Mouse (Mus musculus): ENCODE data around the gene Nme7. TPM values are rescaled to one million over a fixed set of nuclear protein-coding genes. Genes with fewer than 3 reads are reported as not detected.
A peak's percentile ranks its signal among the peaks of the same experiment; 100 is the strongest.

The Nme7 gene
- total RNA-seq, 1 experiment from 2014 or later: 37.0 TPM

DNA sequence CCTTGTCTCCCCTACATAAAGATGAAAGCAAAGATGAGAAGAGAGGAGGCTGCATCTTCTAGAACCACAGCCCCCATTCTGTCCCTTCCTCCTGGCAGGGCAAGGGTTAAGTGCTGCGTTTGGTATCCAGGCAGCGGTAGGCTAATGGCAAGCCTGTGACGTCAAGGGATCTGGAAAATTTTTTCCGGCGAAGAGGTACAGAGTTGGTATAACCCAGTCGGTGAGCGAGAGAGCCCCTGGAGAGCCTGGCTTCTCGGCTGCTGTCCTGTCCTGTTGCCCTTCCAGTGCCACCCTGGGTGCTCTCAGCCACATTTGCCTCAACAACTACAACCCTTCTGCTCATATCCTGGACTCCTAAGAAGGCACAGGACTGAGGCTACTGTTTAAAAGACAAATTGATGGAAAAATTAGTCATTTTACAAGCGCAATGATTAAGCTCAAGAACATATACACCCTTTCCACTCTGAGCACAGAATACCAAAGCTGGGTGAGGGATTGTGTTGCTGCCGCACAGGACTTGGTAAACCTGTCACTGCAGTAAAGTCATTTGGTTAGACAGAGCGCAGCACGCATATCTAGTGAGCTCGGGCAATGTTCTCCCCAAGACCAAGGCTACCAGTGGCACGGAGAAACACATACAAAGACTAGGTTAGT lies 151.0 kb downstream of the Nme7 start:
- no peak for ATAC-seq (replicated peaks; ENCODE audit: low read depth, poor library complexity, severe bottlenecking)

DNA sequence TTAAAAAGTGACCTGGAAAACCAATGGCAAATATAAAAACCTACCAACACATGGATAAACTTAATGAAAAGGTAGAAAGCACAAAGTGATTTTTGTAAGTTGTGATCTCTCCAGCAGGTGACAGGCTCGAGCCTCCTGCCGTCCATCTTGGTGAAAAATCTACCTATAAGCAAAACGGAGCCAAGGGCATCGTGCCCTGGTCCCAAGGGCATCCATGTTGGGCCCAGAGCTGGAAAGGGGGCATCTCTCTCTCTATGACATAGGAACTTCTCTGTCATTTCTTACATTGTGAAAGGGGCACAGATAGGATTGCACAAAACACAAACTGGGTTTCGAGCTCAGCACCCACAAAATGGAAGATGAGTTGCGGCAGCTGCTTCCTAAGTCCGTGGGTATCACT lies 151.7 kb downstream of the Nme7 start:
- no peak for ATAC-seq (replicated peaks; ENCODE audit: low read depth, poor library complexity, severe bottlenecking)

DNA sequence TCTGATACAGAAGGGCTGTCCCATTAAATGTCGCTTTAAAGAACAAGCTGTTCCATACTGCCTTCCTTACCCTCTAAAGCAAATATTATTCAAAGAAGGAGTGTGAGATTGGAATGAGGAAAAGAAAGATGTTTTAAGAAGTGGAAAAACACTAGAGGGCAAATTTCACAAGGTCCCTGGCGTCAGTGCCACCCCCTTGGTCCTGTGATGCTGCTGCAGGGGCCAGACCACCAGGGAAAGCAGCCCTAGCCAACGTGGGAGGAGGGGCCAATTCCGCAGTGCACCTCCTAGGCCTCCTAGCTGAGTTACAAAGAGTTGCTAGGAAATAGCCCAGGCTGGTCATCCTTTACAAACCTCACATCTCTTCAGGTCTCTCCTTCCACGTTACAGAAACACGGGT lies 152.1 kb downstream of the Nme7 start:
- no peak for ATAC-seq (replicated peaks; ENCODE audit: low read depth, poor library complexity, severe bottlenecking)

DNA sequence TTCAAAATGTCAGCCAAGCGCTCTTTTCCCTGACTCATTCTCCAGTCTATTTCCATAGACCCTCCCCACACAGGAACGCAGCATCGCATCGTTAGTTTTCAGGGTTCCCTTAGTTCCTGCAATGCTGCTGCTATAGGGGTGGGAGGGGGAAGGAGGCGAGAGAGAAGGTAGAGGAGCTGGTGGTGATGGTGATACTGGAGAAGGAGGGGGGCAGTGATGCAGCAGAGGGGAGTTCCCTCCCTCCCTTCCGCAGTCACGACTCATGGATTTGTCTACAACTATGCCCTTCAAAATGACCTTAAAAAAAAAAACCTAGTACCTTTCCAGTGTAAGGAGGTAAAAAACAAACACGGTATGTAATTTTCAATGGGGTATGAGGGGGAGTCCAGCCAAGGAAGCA lies 152.8 kb downstream of the Nme7 start:
- no peak for ATAC-seq (replicated peaks; ENCODE audit: low read depth, poor library complexity, severe bottlenecking)

DNA sequence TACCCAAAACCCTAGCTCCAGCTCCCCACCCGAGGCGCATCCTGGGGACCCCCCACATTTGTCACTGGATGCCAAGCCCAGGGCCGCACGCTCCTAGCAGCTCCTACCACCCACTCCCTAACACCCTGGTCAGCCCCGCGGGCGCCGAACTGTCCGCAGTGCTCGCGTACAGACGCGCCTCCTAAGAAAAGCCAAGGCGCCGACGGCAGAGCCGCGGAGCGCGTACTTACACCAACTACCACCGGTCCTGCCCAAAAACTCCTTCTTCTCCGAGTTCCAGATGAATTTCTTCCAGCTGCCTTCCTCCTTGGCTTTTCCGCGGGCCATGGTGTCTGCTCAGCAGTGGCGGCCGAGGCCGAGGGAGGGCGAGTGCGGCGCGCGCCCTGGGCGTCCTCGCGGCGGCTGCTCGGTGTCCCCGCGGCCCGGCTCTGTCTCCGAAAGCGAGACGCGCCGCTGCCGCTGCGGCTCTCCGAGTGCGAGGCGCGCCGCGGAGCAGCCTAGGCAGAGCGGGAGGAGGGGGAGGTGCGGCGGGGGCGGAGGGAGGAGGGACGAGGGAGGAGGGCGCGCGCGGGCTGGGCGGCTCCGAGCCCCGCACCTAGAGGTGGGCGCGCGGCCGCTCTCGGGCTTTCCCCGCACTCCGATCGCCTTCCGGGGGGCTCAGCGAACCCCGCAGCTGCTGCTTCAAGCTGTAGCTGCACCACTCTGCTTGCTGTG lies 153.8 kb downstream of the Nme7 start:
- no peak for ATAC-seq (replicated peaks; ENCODE audit: low read depth, poor library complexity, severe bottlenecking)

DNA sequence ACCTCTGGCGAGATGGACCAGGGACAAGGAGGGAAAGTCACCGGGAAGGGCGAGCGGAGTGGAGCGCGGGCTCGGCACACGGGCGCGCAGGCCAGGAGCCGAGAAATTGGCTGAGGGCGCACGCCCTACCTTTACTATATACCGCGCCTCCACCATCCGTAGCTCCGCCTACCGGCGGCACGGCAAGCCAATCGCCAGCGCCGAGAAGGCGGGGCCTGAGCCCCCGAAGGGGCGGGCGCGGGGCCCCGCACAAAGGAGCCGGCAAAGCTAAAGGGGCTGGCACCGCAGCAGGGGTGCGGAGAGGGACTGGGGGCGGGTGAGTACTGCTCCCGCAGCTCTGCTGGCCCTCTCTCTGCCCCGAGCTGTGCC lies 154.3 kb downstream of the Nme7 start, which contains the start of gene Atp1b1:
TSS of gene Atp1b1 (minus strand) at position 111 of the 369 bp plus-strand sequence.
- peak; percentile 64 for ATAC-seq (replicated peaks; ENCODE audit: low read depth, poor library complexity, severe bottlenecking)

DNA sequence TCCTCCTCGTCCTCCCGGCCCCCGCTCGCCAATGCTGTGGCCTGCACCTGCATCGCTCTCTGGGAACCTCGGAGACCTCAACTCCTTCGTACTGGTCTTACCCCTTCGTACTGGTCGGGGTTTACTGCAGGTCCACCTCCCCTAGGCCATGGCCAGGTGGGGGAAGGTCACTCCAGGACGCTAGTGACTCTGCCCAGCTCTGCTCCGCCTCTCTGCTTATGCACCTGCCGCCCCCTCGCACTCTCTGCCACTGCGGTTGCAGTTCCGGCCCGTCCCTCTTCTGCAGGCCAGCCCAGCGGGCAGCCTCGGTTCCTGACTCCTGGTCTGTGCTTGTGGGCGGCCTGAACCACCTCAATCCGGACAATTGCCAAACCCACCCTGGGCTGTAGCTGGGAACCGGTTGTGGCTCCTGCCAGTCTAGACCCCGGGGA lies 154.7 kb downstream of the Nme7 start:
- peak; percentile 68 for ATAC-seq (replicated peaks; ENCODE audit: low read depth, poor library complexity, severe bottlenecking)

DNA sequence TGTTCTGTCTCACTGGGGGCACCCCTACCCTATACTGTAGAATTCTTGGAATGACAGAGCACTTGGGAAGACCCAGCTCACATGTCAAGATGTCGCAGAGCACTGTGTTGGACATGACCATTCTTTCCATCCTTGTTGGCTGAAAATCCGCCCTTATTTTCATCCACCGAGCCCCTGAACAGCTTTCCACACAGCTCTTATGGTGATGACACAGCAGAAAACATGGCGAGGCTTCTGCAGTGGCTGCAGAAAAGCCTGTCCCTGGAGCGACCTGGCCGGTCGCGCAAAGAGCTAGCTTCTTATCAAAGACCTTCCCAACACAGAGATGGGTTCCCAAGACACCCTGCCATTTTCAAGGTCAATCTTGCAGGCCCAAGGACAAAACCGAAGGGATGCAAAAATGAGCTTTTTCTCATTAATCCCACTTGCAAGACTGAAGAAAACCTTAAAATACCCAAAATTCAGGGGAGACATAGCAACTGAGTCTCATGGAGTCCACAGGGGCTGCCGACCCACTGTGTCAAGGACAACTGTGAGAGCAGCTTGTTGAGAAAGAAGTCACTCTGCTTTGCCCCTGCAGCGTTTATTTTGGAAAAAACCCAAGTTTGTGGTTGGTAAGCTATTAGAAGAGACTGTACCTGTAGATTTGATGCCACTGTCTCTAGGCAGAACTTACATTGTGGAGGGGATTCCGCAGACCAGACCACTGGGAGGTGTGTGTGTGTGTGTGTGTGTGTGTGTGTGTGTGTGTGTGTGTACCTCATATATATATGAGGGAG lies 155.4 kb downstream of the Nme7 start:
- peak; percentile 34 for ATAC-seq (replicated peaks; ENCODE audit: low read depth, poor library complexity, severe bottlenecking)

DNA sequence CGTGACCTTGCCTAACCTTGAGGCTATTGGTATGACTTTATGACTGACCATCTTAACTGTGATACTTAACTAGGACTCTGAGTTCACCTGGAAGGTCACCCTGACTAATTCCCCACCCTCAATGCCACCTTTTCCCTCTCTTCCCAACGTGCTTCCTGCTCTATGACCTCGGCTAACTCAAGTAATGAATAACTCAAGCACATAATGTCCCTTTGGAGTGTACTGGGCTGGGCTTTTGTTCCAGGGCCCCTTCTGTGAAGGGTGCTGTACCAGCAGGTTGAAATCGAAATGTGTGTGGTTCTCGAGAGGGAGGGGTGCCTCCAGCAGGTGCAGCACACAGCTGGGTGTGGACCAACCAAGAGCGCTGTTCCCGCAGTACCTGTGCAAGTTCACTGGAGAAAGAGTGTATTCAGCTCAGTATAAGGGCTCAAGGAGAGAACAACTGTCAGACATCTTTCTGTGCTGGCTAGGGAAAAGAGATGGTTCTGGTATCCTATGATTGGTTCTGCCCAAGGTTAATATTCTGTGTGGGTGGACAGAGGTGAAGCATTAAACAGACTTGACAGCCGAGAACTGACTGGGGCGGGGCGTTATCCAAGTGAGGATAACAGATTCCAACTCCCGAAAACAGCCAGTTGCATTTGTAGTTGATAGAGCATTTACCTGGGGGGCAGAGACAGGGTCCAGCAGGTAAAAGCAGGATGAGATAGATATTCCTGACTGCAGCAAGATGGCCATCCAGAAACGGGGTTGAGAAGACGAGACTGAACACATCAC lies 157.2 kb downstream of the Nme7 start:
- ATAC-seq (replicated peaks; ENCODE audit: low read depth, poor library complexity, severe bottlenecking): no peak

DNA sequence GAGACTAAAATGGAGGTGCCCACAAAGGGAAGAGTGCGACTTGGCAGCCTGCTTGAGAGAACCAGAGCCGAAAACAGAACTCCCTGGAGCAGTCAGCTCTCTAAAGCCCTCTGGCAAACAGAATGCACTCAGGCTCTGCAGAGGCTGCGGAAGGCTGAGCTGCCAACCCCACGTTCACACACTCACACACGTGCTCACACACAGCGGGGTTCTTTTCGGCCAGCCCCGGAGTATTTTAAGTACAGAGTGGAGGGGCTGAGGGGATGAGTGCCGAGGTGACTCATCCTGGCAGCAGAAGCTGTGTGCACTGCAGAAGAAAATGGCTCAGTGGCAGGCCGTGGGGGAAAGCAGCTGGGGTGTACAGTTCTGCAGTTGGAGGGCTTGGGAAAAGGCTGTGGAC lies 157.8 kb downstream of the Nme7 start:
- ATAC-seq (replicated peaks; ENCODE audit: low read depth, poor library complexity, severe bottlenecking): no peak

DNA sequence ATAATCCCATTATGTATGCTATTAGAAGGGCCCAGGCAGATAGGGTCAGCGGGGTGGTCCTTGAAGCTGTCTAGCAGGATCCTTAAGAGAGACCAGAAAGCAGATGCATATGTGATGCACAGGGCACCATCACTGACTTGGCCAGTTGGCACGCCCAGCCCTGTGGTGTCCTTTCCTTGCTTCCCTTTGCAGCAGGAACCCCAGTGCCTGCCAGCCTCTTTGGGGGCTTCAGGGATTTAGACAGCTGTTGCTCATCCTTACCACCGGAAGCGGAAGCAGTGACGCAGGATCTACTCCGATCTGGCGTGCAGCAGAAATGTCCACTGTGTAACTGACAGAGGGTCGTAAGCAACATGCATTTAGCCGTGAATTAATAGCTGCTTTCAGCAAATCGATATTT lies 163.5 kb downstream of the Nme7 start:
- no peak for ATAC-seq (replicated peaks; ENCODE audit: low read depth, poor library complexity, severe bottlenecking)

DNA sequence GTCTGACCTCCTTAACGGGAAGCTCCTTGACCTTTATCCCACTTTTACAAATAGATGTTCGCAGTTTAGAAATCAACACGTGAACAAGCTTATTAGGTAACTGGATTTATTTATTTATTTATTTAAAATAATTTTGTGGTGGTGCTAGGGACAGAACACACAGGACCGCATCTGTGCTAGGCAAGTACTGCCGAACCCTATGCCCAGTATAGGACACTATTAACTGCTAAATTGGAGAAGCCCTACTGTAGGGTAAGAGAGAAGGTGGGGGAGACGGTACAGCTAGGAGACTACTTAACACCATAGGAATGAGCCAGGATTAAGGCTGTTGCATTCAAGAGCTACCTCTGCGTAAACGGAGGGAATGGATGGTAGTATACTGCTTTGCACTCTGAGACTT lies 164.4 kb downstream of the Nme7 start:
- no peak for ATAC-seq (replicated peaks; ENCODE audit: low read depth, poor library complexity, severe bottlenecking)

DNA sequence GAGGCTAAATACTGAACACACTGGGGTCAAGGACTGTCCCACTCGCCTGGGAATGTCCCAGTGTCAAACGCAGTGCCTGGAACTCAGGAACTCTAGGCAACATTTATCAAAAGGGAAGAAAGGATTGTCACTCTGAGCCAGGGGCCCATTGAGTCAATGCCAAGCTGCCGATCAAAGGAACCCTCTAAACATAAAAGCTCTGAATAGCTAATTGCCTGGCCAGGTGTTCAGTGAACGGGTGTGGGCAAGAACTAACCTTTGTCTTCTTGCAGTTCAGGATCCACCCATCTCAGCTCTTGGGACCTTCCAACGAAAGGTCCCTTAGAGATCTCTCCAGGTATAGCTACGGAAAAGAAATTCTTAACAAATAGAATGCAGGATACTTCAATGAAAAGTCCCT lies 167.1 kb downstream of the Nme7 start:
- ATAC-seq (replicated peaks; ENCODE audit: low read depth, poor library complexity, severe bottlenecking): no peak

DNA sequence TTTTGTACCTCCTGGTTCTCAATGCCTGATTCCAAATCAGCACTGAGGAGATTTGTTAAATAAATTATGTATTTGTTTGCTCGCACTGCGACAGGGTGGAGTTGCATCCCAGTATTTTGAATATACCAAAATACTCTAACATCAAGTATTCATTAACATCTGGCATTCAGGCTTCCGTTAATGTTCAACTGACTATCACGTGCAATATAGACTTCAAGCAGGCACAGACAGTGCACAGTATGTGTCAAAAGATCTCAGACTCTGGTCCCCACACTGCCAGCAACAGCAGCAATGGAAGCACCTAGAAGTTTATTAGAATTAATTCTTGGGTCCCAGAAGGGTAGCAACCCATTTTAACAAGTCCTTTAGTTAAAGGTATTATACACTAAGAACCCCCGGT lies 167.7 kb downstream of the Nme7 start:
- no peak for ATAC-seq (replicated peaks; ENCODE audit: low read depth, poor library complexity, severe bottlenecking)

DNA sequence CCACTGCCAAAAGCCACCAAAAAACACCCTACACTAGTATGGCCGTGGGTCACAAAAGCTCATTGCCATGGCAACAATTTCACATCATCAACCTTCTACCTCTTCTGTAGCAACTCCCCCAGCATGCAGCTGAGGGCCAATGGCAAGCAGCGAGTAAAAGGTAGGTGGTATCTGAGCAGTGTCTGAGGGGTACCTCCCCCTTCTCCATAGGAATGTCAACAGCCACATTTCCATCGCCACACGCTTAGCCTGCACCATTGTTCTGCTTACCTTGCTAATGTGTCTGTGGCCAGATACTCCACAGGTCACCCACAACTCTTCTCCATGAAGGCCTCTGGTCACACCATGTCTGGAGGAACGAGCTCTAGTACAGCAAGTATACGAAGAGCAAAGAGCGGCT lies 169.5 kb downstream of the Nme7 start:
- ATAC-seq (replicated peaks; ENCODE audit: low read depth, poor library complexity, severe bottlenecking): no peak

DNA sequence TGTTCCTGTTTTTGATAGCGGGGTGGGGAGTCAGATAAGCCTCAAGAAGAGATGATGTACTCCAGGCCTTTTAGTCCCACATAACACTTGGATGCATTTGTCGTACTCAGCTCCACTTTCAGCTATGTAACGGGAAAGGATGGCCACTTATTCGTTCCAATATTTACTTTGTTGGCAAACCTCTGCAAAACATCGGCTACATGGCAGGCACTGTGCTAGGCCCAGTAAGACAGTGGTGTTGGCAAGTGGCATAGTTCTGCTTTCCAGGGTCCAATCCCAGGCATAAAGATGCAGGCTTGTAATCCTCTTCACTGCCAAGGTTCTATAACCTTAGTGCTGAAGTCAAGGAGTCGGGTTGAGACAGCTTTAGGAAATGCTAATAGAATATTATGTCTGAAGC lies 170.4 kb downstream of the Nme7 start:
- ATAC-seq (replicated peaks; ENCODE audit: low read depth, poor library complexity, severe bottlenecking): no peak

DNA sequence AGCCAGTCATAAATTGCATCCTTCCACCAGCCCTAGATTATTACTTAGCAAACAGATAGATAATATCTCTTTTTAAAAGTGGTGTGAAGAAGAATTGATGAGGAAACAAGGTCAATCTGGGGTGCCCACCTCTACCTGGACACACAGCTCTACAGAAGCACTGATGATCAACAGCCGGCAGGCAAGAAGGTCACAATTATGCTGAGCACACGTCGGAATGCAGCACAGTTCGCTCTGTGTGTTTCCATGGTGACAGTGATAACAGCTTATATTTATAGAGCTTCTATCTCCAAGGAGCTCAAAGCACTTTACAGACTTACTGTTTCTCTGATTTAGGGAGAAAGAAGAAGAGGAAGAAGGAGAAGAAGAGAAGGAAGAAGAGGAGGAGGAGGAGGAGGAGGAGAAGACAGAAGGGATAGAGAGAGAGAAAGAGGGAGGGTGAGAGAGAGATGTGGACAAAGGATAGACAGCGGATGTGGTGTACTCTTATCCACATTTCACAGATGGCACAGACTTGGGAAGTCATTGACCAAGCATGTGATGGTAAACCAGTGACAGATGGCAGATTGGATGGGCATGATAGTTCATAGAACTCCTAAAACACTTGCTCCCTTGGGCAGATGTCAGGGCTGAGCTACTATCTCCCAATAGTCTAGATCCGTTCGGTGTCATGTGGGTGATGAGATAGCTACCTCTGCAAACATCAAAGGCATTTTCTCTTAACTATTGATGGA lies 171.0 kb downstream of the Nme7 start:
- ATAC-seq (replicated peaks; ENCODE audit: low read depth, poor library complexity, severe bottlenecking): no peak

DNA sequence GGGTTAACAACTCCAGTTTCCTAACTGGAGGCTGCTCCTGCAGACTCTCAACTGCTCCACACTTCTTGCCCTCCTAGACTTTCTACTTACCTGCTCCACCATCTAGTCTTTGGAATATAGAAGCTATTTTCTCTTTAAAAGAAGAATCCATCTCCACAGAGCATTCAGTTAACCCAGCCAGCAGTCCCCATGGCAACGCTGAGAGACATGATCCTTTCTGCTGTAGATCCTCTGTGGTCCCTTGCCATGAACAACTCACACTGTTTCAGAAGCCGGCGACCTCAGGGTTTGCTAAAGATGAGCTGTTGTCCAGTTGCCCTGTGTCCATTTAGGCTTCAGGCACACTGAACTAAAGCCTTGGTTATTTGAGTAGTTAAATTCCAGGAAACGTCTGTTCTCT lies 172.0 kb downstream of the Nme7 start:
- no peak for ATAC-seq (replicated peaks; ENCODE audit: low read depth, poor library complexity, severe bottlenecking)

DNA sequence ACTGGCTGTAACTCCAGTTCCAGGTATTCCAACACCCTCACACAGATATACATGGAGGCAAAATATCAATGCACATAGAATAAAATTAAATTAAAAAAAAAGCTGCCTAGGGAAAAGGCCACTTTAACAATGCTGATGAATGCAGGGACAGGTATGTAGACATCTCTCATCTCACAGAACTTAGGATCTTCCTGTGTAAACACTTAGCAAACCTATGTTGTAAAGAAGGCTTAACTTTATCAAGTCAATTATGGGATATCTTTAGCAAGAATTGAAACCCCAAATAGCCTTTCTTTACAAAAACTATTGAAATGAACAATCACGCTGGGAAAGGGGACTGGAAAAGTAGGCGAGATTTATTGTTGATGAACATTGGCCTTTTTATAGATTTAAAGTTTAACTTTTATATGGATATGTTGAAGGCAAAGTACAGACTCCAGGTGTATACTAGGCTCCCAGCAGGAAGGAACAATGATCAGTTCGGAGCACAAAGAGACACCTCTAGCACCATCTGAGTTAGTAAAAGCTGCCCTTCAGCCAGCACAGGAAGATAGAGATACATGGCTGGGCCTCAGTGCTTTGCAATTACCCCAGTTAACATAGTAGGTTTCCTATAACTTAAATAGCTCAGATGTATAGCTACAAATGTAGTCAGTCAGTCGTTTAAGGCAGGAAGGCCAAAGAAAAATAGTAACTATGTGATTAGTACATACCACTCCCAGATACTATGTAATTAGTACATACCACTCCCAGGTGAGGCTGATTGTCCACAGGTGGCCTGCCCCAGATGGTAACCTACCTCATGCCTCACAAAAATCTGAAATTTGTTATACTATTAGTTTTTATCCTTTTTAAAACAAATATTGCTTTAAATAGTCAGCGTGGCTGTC lies 177.1 kb downstream of the Nme7 start:
- ATAC-seq (replicated peaks; ENCODE audit: low read depth, poor library complexity, severe bottlenecking): no peak
